Mouse (Mus musculus): ENCODE results near the gene Cpa2. TPM values are rescaled to one million over a fixed set of nuclear protein-coding genes. Genes with fewer than 3 reads are reported as not detected.

The Cpa2 gene
- total RNA-seq, 2 experiments from 2014 or later: 1.1 TPM; not detected in 1

- ATAC-seq (replicated peaks; ENCODE audit: poor library complexity, severe bottlenecking): no peak
These were observed 5.9 kb downstream of the Cpa2 start for GRCm38 (mm10) chr6:30547274-30547645.

DNA sequence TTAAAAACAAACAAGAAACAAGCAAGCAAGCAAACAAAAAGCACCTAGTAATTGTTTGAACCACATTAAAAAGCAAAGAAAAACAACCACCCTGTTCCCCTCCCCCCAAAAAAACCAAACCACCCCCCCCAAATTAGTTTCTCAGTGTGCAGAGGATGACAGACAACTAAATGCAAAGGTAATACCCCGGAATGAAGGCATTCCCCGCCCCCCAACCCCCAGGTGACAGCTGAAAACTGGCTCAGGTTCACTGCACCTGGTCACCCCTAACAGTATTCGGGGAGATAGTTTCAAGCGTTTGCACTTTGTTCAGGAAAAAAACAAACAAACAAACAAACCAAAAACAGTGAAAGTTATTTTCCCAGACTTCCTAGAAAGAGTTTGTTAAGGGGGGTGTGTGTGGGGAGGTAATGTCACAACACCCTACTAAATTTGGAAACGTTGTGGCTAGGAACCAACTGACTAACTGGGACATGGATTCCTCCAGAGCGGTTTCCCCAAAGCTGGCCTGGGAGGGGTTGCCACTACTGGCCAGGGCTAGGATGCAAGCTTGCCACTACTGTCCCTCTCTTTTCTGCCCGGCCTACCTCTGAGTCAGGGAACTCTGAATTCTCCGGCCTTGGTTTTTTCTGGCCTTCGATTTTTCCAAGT lies 6.4 kb downstream of the Cpa2 start:
- ATAC-seq (replicated peaks; ENCODE audit: poor library complexity, severe bottlenecking): peak; percentile 64

DNA sequence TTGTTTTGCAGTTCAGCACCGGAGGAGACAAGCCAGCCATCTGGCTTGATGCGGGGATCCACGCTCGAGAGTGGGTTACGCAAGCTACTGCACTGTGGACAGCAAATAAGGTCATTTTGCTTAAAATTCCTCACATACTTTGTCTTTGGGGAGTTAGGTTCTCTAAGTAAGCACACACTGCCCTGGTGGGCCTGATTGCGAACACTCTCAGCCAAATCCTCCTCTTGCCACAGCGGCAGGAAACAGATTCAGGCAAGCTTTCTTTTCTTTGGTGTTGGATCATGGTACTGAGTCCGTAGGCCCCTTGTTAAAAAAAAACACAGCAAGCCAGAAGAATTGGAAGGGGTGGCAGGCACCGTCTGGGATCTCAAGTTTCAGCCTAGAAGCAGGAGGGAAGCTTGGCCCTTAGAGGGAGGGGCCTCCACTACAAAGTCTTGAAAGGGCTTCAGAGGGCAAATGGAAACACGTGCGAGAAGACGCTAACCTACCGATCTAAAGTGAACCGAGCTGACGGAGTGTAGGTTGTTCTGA lies 7.9 kb downstream of the Cpa2 start:
- ATAC-seq (replicated peaks; ENCODE audit: poor library complexity, severe bottlenecking): peak; percentile 11

DNA sequence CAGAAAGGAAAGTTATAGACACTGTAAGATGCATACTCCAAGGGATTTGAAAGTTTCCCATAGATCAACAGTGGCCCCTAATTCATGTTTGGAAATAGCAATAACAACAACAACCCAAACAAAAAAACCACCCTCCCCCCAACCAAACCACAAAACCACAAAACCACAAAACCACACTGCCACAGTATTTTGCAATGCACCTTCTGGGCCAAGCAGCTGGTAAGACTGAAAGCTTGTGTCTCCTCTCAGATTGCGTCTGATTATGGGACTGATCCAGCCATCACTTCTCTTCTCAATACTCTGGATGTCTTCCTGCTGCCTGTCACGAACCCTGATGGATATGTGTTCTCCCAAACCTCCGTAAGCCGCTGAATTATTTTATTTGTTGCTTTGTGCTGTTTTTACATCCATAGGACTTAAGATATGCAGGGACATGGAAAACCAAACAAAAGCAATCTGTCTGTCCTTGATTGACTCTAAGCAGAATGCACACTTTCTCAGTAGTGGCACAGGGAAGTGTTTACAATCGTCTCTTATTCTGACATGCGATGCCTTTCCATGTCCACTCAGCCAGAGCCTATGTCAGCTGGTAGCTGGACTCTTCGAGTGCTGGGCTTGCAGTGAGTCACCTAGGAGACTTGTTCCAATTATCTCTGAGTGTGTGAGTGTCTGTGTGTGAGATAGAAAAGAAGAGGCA lies 9.3 kb downstream of the Cpa2 start:
- ATAC-seq (replicated peaks; ENCODE audit: poor library complexity, severe bottlenecking): peak; percentile 22

DNA sequence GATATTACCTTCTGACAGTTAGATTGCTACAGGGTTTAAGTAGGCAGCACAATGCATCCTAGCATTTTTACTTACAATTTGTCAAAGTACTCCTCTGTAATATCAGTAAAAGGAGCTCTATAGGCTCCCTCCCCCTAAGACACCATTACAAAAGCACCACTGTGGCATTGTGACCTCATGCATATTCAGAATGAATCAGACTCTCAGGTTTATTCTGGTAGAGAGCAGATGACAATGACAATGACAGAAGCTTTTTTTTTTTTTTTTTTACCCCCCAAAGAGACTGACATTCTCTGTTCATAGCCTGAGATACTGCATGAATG lies 9.8 kb downstream of the Cpa2 start:
- no peak for ATAC-seq (replicated peaks; ENCODE audit: poor library complexity, severe bottlenecking)

DNA sequence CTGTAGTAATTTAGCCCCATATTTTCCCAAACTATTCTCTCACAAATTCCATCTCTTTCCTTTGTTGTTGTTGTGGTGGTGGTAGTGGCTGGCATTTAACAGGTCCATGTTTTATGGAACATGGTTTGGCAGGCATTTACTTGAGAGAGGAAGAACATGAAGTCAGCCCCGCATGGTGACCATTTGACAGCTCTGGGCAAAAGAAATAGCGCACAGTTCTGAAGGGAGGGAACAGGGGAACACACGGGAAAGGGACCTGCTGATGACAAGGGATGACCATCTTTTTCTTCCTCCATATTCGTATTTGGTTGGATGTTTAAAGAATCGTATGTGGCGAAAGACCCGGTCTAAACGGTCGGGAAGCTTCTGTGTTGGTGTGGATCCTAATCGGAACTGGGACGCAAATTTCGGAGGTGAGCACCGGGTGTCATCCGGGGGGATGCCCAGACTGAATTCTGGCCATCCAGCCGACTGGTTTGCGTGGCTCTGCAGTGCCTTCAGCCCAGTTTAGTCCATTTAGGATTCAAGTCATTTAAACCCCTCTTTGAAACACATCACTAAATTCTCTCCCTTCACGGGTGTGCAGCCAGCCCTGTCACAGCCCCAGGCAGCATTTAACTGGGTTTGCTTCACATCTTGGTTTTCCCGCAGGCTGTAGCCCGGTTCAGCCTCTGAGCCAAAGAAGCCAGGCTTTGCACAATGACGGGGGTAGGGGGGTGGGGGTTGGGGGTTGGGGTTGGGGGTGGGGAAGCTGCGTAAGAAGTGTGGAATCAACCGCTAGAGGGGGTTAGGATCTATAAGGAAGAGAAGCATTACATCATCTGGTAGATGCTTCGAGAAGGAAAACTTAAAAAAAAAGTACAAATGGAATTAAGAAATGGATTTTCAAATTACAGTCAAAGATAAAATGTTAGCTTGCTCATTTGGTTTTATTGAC lies 10.5 kb downstream of the Cpa2 start:
- peak; percentile 14 for ATAC-seq (replicated peaks; ENCODE audit: poor library complexity, severe bottlenecking)

DNA sequence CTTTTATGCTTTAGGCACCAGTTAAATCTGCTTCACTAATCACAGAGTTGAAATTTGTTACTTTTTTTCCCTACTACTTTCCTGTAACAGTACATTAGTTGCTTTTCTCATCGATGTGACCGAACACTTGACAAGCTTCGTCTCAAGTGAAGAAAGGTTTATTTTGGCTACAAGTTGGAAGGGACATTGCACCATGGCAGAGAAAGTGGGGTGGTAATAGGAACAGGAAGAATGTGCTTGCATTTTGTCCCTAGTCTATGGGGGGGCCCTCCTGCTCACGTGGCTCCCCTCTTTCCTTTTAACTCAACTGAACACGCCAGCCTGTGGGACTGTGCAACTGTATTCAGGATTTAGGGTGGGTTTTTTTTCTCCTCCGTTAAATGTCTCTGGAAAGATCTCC lies 11.2 kb downstream of the Cpa2 start:
- ATAC-seq (replicated peaks; ENCODE audit: poor library complexity, severe bottlenecking): peak; percentile 56

DNA sequence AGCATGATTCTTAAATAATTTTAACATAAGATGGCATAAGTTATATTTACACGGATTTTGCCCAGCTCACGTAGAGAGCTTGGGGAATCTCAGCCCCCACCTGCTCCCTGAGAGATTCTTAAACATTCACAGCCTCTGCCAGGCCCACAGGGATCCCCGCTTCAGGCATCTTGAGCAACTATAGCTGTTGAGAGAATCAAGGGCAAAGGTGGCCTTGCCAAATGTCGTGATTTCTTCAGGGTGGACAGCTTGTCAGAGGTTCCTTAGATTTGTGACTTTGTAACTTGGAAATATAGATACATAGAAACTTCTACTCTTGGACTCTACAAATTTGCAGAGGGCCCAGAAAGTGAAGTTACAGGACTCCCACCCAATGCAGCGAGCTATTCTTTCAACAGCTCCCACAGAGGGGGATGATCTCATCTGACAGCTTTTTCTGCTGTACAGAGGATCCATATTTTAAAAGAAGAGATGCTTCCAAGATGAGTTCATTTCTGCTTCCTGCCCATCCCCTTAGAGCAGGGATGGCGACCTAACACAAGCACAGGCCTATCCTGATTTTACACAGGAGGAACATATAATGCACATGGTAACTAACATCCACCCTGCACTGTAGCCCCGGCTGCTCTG lies 12.1 kb downstream of the Cpa2 start:
- ATAC-seq (replicated peaks; ENCODE audit: poor library complexity, severe bottlenecking): no peak

- no peak for ATAC-seq (replicated peaks; ENCODE audit: poor library complexity, severe bottlenecking)
These were observed 12.7 kb downstream of the Cpa2 start for GRCm38 (mm10) chr6:30554092-30554491.

GRCm38 (mm10) chr6:30554621-30555170 lies 13.3 kb downstream of the Cpa2 start:
- no peak for ATAC-seq (replicated peaks; ENCODE audit: poor library complexity, severe bottlenecking)

GRCm38 (mm10) chr6:30556080-30556479 lies 14.7 kb downstream of the Cpa2 start:
- 0 out of 2 replicates have a peak, but pooled peaks have one; percentile 23 for ATAC-seq (replicated peaks; ENCODE audit: poor library complexity, severe bottlenecking)

DNA sequence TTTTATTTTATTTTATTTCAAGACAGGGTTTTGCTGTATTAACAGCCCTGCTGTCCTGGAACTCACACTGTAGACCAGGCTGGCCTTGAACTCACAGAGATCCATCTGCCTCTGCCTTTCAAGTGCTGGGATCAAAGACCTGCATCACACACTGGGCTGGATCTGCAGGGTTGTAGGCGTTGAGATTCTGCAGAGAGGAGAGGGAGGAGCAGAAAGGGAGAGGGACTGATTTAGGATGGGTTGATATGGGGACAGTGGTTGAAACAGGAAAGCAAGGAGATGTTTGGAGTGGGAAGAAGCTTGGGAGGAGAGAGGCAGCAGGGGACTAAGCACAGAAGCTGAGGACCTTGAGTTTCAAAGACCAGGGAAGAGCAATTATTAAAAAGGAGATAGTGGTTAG lies 18.3 kb downstream of the Cpa2 start:
- no peak for ATAC-seq (replicated peaks; ENCODE audit: poor library complexity, severe bottlenecking)

GRCm38 (mm10) chr6:30562132-30562531 lies 20.8 kb downstream of the Cpa2 start:
- ATAC-seq (replicated peaks; ENCODE audit: poor library complexity, severe bottlenecking): no peak

DNA sequence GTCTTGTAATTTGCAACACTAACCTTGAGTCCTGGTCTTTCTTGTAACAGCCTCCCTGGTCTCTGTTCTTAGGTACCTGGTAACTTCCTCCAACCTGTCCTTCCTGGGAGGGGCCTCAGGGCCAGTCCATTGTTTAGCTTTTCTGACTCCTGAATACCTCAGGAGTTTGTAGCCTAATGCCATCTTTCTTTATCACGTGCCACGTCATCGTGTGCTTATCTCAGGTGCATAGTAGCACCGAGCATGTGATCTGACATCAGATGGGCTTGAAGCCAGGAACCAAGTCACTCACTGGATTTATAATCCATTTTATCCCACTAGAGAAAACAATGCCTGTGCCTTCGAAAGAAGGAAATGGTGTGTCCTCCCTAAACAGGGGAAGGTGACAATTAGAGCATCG lies 22.2 kb downstream of the Cpa2 start:
- no peak for ATAC-seq (replicated peaks; ENCODE audit: poor library complexity, severe bottlenecking)

DNA sequence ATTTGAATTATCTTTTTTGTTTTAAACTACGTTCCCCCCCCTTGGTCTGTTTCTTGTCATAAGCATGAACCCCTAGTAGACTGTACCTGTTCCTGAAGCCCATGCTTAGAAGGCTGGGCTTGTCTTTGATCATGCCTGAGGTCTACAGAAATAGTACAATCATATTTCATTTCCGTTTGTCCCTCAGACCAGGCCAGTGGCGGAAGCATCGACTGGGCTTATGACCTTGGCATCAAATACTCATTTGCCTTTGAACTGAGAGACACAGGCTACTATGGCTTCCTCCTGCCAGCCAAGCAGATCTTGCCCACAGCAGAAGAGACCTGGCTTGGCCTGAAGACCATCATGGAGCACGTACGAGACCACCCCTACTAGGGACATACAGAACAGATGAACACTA lies 22.7 kb downstream of the Cpa2 start:
- no peak for ATAC-seq (replicated peaks; ENCODE audit: poor library complexity, severe bottlenecking)

DNA sequence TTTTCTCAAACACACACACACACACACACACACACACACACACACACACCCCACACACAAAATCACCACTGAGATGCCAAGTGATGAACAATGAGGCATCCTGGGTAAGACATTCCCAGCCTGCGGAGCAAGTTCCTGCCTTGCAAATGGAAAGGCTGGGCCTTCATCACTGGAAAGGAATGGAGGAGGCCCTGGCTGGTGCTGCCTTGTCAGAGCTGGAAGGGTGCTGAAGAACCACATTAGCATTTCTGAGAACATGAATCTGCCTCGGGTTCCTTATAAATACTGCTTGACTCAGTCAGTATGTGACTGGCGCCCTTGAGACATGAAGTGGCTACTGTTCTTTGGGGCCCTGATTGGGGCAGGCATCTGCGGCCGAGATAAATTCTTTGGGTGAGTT lies 26.7 kb downstream of the Cpa2 start, which contains the start of gene Cpa4:
Gene Cpa4, plus strand, starts transcription at position 301 of the 400 bp plus-strand sequence.
- no peak for ATAC-seq (replicated peaks; ENCODE audit: poor library complexity, severe bottlenecking)

DNA sequence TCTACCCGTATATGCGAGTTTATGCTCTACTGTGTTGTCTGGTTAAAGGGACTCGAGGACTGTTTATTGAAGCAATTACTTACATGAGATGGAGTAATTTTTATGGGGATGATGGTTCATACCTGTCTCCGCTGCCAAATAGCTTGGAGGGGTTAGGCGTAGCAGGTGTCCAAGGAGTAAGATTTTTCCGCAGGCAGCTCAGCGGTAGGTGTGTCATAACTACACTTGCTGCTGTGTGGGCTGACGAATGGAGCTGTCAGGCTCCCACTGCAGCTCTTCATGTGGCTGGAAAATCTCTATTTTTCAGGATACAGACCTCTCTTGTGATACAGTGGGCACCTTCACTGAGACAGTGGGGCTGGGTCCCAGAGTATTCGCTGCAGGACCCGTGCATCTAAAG lies 27.9 kb downstream of the Cpa2 start:
- ATAC-seq (replicated peaks; ENCODE audit: poor library complexity, severe bottlenecking): no peak

DNA sequence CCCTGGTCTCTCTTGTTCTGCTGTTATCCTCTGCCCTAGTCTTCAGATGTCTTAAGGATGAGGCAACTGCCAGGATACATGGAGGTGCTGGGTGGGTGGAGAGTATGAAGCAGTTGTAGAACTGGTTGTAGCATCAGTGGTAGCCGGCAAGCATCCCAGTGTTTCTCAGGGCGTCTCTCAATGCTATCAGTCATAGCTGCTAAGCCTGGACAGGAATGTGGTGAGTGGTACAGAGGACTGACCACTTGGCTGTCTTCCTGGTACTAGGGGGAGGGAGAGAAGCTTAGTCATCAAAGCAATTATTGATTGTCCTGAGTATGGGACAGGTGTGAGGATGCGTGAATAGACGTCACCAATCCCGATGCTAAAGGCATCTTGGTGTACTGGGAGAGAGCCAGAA lies 28.6 kb downstream of the Cpa2 start:
- ATAC-seq (replicated peaks; ENCODE audit: poor library complexity, severe bottlenecking): no peak

GRCm38 (mm10) chr6:30572456-30573311 lies 31.3 kb downstream of the Cpa2 start:
- ATAC-seq (replicated peaks; ENCODE audit: poor library complexity, severe bottlenecking): no peak
